Mouse (Mus musculus) kidney, adult 2 months (tissue): ENCODE results near the gene Atrx. TPM values are rescaled to one million over a fixed set of nuclear protein-coding genes. Genes with fewer than 3 reads are reported as not detected.

ENCODE experiments used
- DNase-seq: peaks from one replicate; pipeline ENCODE4 v3.0.0; 2021
- H3K27ac ChIP-seq: fragments of 200-500 bp; 2 replicates; pipeline ENCODE4 v1.5.1; 2012; ENCODE audit warnings: low read depth, low read length, control low read depth, inconsistent platforms; ENCODE audit not compliant: insufficient read depth
- H3K27me3 ChIP-seq: fragments of 200-500 bp; replicated peaks from 2 replicates; pipeline ENCODE4 v1.6.1; 2012; ENCODE audit warnings: mild to moderate bottlenecking, moderate library complexity, low read length, inconsistent platforms; ENCODE audit not compliant: control insufficient read depth, insufficient read depth
- H3K36me3 ChIP-seq: fragments of 200-500 bp; 2 replicates; pipeline ENCODE4 v1.6.1; 2012; ENCODE audit warnings: mild to moderate bottlenecking, moderate library complexity, low read length, inconsistent platforms; ENCODE audit not compliant: control insufficient read depth, insufficient read depth
- H3K4me1 ChIP-seq: fragments of 200-500 bp; 2 replicates; pipeline ENCODE4 v1.6.1; 2011; ENCODE audit warnings: low read length; ENCODE audit not compliant: control insufficient read depth, insufficient read depth
- H3K4me3 ChIP-seq: fragments of 200-500 bp; 2 replicates; pipeline ENCODE4 v1.5.1; 2011; ENCODE audit warnings: mild to moderate bottlenecking, low read depth, low read length, control low read depth; ENCODE audit not compliant: insufficient read depth
- CTCF ChIP-seq: fragments of 200-500 bp; conservative IDR thresholded peaks from 2 replicates; pipeline ENCODE4 v1.5.1; 2011; ENCODE audit warnings: low read depth, mild to moderate bottlenecking, control low read depth, low read length, moderate library complexity, mixed read lengths; ENCODE audit not compliant: insufficient read depth, insufficient read length
- POLR2A ChIP-seq: fragments of 200-500 bp; IDR thresholded peaks from one replicate; pipeline ENCODE4 v1.6.1; 2011; ENCODE audit warnings: low read depth, low read length, control low read depth
- WGBS: fragments of 180-500 bp; shearing (Covaris S2); methylation state at CpG from one replicate; pipeline ENCODE4 v1.1.7; 2018; 5-methylcytosine and 5-hydroxymethylcytosine counted together
- polyA plus RNA-seq: library from polyadenylated mRNA; depleted of rRNA; stranded (reverse); fragments of >200 nt; gene quantifications from 2 replicates; pipeline ENCODE4 v1.2.3, GENCODE M21; 2012

The Atrx gene
- polyA plus RNA-seq, 1 experiment, result 15.1 TPM

- TF ChIP-seq CTCF, result no peak
- Histone ChIP-seq H3K27me3 (no peaks in the 10 kb centered on the region), H3K27ac (no peak overlapping the region), H3K4me1 (peaks cover 3% of the 10 kb centered on the region; the same call in 1 of the 2 replicates), H3K36me3 (no peaks in the 10 kb centered on the region), H3K4me3 (no peak overlapping the region)
- DNase-seq, result peak; percentile 27
- WGBS, result 42% methylated on average over 1 of the region's 1 CpGs
Observed at GRCm38 (mm10) chrX:105901611-105902010, 27.6 kb downstream of the Atrx start.

- WGBS, result 55% methylated on average over 2 of the region's 2 CpGs
- no peaks in the 10 kb centered on the region for H3K4me1 ChIP-seq
- TF ChIP-seq CTCF (no peak), POLR2A (no peak)
- H3K36me3 ChIP-seq, result no peaks in the 10 kb centered on the region
- no peak overlapping the region for H3K27ac ChIP-seq
- no peak overlapping the region for H3K4me3 ChIP-seq
- no peaks in the 10 kb centered on the region for H3K27me3 ChIP-seq
- DNase-seq, result no peak
Observed at GRCm38 (mm10) chrX:105886921-105887320, 42.3 kb downstream of the Atrx start.

- DNase-seq, result peak; percentile 12
- Histone ChIP-seq H3K27ac (no peak overlapping the region), H3K4me1 (no peaks in the 10 kb centered on the region), H3K27me3 (no peaks in the 10 kb centered on the region), H3K36me3 (no peaks in the 10 kb centered on the region), H3K4me3 (no peak overlapping the region)
- 83% methylated on average over 5 of the region's 5 CpGs for WGBS
- TF ChIP-seq POLR2A, result no peak
- TF ChIP-seq CTCF, result peak; percentile 48
Observed at GRCm38 (mm10) chrX:105864367-105864766, 64.8 kb downstream of the Atrx start.

- no peak for TF ChIP-seq CTCF
- no peak for TF ChIP-seq POLR2A
- no peak for DNase-seq
- no peak overlapping the region for H3K27ac ChIP-seq
- H3K27me3 ChIP-seq, result no peaks in the 10 kb centered on the region
- no peak overlapping the region for H3K4me3 ChIP-seq
- H3K4me1 ChIP-seq, result no peaks in the 10 kb centered on the region
- 79% methylated on average over 5 of the region's 5 CpGs for WGBS
- no peaks in the 10 kb centered on the region for H3K36me3 ChIP-seq
Observed at GRCm38 (mm10) chrX:105824462-105824861, 104.7 kb downstream of the Atrx start.

GRCm38 (mm10) chrX:105794806-105795403 is 134.3 kb downstream of the Atrx start:
- H3K4me3 ChIP-seq, result no peak overlapping the region
- no peak for DNase-seq
- no peaks in the 10 kb centered on the region for H3K27me3 ChIP-seq
- 68% methylated on average over 8 of the region's 8 CpGs for WGBS
- TF ChIP-seq POLR2A (no peak), CTCF (no peak)
- no peaks in the 10 kb centered on the region for H3K4me1 ChIP-seq
- no peaks in the 10 kb centered on the region; the same call in 1 of the 2 replicates for H3K36me3 ChIP-seq
- H3K27ac ChIP-seq, result no peak overlapping the region

GRCm38 (mm10) chrX:105773281-105773680 is 155.9 kb downstream of the Atrx start:
- 82% methylated on average over 5 of the region's 5 CpGs for whole genome bisulfite sequencing
- DNase-seq, result no peak
- H3K27me3 ChIP-seq, result no peaks in the 10 kb centered on the region
- no peak overlapping the region for H3K4me3 ChIP-seq
- no peak for TF ChIP-seq POLR2A
- H3K27ac ChIP-seq, result no peak overlapping the region
- no peaks in the 10 kb centered on the region for H3K4me1 ChIP-seq
- no peaks in the 10 kb centered on the region for H3K36me3 ChIP-seq

GRCm38 (mm10) chrX:105767932-105768331 is 161.3 kb downstream of the Atrx start:
- H3K27me3 ChIP-seq, result peaks cover 3% of the 10 kb centered on the region; the same call in 1 of the 2 replicates
- TF ChIP-seq CTCF, result no peak
- no peak for TF ChIP-seq POLR2A
- no peak for DNase-seq
- no peak overlapping the region for H3K4me3 ChIP-seq
- H3K4me1 ChIP-seq, result 0 out of 2 replicates have a peak, but pooled peaks cover 4% of the 10 kb centered on the region
- WGBS, result 90% methylated on average over 3 of the region's 3 CpGs
- H3K27ac ChIP-seq, result no peak overlapping the region
- H3K36me3 ChIP-seq, result no peaks in the 10 kb centered on the region
